Mouse (Mus musculus) liver, adult 2 months (tissue): ENCODE results near the gene Cyth1. TPM values are rescaled to one million over a fixed set of nuclear protein-coding genes. Genes with fewer than 3 reads are reported as not detected.
A peak's percentile ranks its signal among the peaks of the same experiment; 100 is the strongest.

Experiments
- DNase-seq: peaks from one replicate; pipeline ENCODE4 v3.0.0-alpha.2; 2011; ENCODE audit warnings: low read depth, low spot score; ENCODE audit errors: extremely low read depth
- H3K27ac ChIP-seq: fragments of 200-500 bp; replicated peaks from 2 replicates; pipeline ENCODE4 v1.5.1; 2012; ENCODE audit warnings: low read depth, mild to moderate bottlenecking, control low read depth, inconsistent platforms, low read length; ENCODE audit not compliant: insufficient read depth
- H3K27me3 ChIP-seq: fragments of 200-500 bp; 2 replicates; pipeline ENCODE4 v1.6.1; 2012; ENCODE audit warnings: mild to moderate bottlenecking, moderate library complexity, low read length, inconsistent platforms; ENCODE audit not compliant: control insufficient read depth, insufficient read depth
- H3K36me3 ChIP-seq: fragments of 200-500 bp; 2 replicates; pipeline ENCODE4 v1.6.1; 2012; ENCODE audit warnings: low read length, inconsistent platforms; ENCODE audit not compliant: control insufficient read depth, insufficient read depth
- H3K4me1 ChIP-seq: fragments of 200-500 bp; 2 replicates; pipeline ENCODE4 v1.6.1; 2011; ENCODE audit warnings: low read length; ENCODE audit not compliant: control insufficient read depth, insufficient read depth
- H3K4me3 ChIP-seq: fragments of 200-500 bp; 2 replicates; pipeline ENCODE4 v1.5.1; 2011; ENCODE audit warnings: low read depth, mild to moderate bottlenecking, control low read depth, low read length, moderate library complexity; ENCODE audit not compliant: insufficient read depth
- H3K79me2 ChIP-seq: fragments of 200-500 bp; 2 replicates; pipeline ENCODE4 v1.6.1; 2012; ENCODE audit warnings: inconsistent platforms, mild to moderate bottlenecking, low read length, moderate library complexity; ENCODE audit not compliant: control insufficient read depth, insufficient read depth
- H3K9ac ChIP-seq: fragments of 200-500 bp; 2 replicates; pipeline ENCODE4 v1.6.1; 2012; ENCODE audit warnings: low read depth, mild to moderate bottlenecking, control low read depth, inconsistent platforms, low read length
- CTCF ChIP-seq: fragments of 200-500 bp; IDR thresholded peaks from 2 replicates; pipeline ENCODE4 v1.5.1; 2011; ENCODE audit warnings: low read depth, low read length, control low read depth
- POLR2A ChIP-seq: fragments of 200-500 bp; IDR thresholded peaks from 2 replicates; pipeline ENCODE4 v1.6.1; 2011; ENCODE audit warnings: low read length, control low read depth; ENCODE audit not compliant: insufficient read depth; ENCODE audit errors: extremely low read depth
- WGBS: fragments of 180-500 bp; shearing (Covaris S2); methylation state at CpG from one replicate; pipeline ENCODE4 v1.1.7; 2018; 5-methylcytosine and 5-hydroxymethylcytosine counted together
- polyA plus RNA-seq: library from polyadenylated mRNA; depleted of rRNA; stranded (reverse); fragments of >200 nt; gene quantifications from 2 replicates; pipeline ENCODE4 v1.2.3, GENCODE M21; 2012
- total RNA-seq: library from RNA; depleted of rRNA; stranded (reverse); fragments of >200 nt; gene quantifications from 2 replicates; pipeline ENCODE4 v1.2.3, GENCODE M21; 2014

Gene Cyth1
- total and polyA plus RNA-seq, 2 experiments, result 14.7 to 32.4 TPM

DNA sequence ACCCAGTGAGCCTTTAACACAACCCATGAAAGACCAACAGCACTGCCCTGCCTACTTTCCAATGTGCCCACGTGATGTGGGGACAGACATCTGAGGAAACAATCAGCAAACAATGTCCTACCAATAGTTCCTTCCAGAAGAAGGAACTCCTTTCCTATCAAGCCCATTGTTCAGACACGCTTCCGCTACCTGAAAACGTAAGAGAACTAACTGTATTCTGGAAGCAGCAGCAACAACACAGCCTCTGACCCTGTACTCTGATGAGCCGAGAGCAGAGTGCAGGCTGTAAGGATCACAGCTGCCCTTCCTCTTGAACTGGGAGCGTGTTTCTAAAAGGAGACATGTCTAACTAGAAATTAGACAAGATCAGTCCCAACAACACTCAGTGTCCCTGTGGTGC, 13.9 kb downstream of the Cyth1 start:
- DNase-seq, result no peak
- TF ChIP-seq POLR2A, result no peak
- no peak for TF ChIP-seq CTCF
- Histone ChIP-seq H3K9ac (no peak overlapping the region), H3K4me1 (peaks cover 14% of the 10 kb centered on the region), H3K79me2 (peaks cover 58% of the 10 kb centered on the region), H3K27me3 (no peaks in the 10 kb centered on the region), H3K36me3 (no peaks in the 10 kb centered on the region), H3K27ac (peak overlapping the region; percentile 84), H3K4me3 (no peak overlapping the region)
- 72% methylated on average over 6 of the region's 6 CpGs for WGBS

DNA sequence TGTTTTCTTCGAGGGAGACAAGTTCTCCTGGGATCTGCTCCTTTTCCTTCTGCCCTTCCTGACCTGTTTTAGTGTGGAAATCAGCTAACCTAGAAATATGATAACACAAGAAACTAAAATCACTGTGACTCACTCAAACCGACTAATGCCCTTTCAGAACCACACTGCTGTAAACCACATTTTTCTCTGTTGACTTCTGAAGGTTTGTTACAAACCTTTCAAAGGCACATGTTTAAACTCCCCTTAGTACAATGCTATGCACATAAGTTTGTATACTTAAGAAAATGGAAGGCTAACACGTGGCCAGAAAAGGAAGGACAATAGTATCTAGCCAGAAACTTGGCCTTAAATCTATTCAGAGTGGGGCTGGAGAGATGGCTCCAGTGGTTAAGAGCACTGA, 14.5 kb downstream of the Cyth1 start:
- H3K9ac ChIP-seq, result no peak overlapping the region
- DNase-seq, result no peak
- 65% methylated on average over 3 of the region's 3 CpGs for WGBS
- peaks cover 11% of the 10 kb centered on the region for H3K4me1 ChIP-seq
- peaks cover 55% of the 10 kb centered on the region for H3K79me2 ChIP-seq
- no peak overlapping the region for H3K4me3 ChIP-seq
- H3K27ac ChIP-seq, result no peak overlapping the region
- no peaks in the 10 kb centered on the region for H3K36me3 ChIP-seq
- TF ChIP-seq CTCF, result no peak
- no peak for TF ChIP-seq POLR2A
- no peaks in the 10 kb centered on the region for H3K27me3 ChIP-seq

DNA sequence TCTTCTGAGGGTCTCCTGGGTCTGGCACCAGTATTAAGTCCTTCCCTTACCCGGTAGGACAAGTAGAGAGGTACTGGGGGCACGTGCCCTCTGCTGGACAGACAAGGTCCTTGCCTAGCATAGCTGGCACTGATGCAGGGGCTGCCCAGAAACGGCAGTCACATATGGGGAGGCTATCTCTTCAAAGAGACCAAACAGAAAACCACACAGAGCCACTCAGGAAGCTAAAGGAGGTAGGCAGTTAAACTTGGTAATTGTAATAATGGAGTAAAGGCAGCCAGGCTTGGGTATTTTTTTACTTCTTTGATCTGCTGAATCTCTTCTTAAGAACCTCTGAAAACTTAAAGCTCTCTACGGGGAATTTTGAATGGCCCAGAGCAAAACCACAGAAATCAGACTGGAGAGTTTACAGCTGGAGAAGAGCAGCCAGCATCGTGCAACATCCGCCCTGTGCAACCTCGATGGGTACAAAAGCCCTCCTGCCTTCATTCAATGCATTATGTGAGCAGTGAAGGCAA, 16.0 kb downstream of the Cyth1 start:
- Histone ChIP-seq H3K9ac (no peak overlapping the region), H3K36me3 (no peaks in the 10 kb centered on the region), H3K79me2 (peaks cover 56% of the 10 kb centered on the region), H3K4me3 (no peak overlapping the region), H3K27me3 (no peaks in the 10 kb centered on the region), H3K4me1 (peaks cover 13% of the 10 kb centered on the region), H3K27ac (no peak overlapping the region; the same call in 1 of the 2 replicates)
- TF ChIP-seq CTCF, result peak; percentile 76
- no peak for TF ChIP-seq POLR2A
- WGBS, result 54% methylated on average over 7 of the region's 7 CpGs
- no peak for DNase-seq

DNA sequence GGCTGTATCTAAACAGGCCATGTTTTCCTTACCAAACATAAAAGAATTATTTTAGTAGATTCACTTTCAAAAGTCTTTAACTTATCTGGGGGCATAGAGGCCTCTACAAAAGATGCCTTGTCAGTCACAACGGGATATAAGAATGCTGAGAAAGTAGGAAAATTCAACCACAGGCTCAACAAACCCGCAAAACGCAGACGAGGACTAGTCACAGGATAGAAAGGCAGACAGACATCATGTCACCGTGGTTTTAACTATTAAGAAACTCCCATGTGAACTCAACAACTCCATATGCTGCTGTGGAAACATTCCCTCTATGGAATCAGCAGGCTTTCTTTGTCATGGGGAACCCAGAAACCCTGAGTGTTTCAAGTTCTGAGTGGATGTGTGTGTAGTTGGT, 18.5 kb downstream of the Cyth1 start:
- no peak for TF ChIP-seq CTCF
- no peak for TF ChIP-seq POLR2A
- no peak overlapping the region for H3K4me3 ChIP-seq
- H3K27ac ChIP-seq, result no peak overlapping the region
- no peak for DNase-seq
- H3K79me2 ChIP-seq, result peaks cover 62% of the 10 kb centered on the region
- H3K9ac ChIP-seq, result no peak overlapping the region
- H3K4me1 ChIP-seq, result peaks cover 10% of the 10 kb centered on the region
- H3K27me3 ChIP-seq, result no peaks in the 10 kb centered on the region
- 75% methylated on average over 5 of the region's 5 CpGs for WGBS
- no peaks in the 10 kb centered on the region for H3K36me3 ChIP-seq

DNA sequence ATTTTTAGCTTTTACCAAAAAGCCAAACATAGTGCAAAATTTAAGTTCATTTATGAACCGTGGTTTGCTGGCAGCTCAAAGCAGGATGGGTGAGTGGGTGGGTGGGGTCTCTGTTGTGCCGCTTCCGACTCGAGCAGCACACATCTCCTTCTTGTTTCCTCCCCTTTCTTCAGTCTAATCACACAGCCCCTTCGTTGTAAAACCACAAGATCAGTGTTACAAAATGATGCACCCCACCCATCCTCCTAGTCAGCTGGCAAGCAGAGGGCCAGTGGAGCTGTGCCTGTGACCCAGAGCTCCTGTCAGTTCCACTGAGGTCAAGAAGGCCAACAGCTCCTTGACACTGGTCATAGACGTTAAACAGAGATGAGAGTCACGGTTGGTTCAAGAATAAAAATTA, 20.7 kb downstream of the Cyth1 start:
- WGBS, result 66% methylated on average over 7 of the region's 7 CpGs
- H3K79me2 ChIP-seq, result peaks cover 57% of the 10 kb centered on the region
- no peak for DNase-seq
- peaks cover 10% of the 10 kb centered on the region for H3K4me1 ChIP-seq
- H3K9ac ChIP-seq, result no peak overlapping the region
- H3K36me3 ChIP-seq, result no peaks in the 10 kb centered on the region
- no peak overlapping the region for H3K4me3 ChIP-seq
- H3K27me3 ChIP-seq, result no peaks in the 10 kb centered on the region
- H3K27ac ChIP-seq, result no peak overlapping the region
- TF ChIP-seq POLR2A (no peak), CTCF (no peak)

DNA sequence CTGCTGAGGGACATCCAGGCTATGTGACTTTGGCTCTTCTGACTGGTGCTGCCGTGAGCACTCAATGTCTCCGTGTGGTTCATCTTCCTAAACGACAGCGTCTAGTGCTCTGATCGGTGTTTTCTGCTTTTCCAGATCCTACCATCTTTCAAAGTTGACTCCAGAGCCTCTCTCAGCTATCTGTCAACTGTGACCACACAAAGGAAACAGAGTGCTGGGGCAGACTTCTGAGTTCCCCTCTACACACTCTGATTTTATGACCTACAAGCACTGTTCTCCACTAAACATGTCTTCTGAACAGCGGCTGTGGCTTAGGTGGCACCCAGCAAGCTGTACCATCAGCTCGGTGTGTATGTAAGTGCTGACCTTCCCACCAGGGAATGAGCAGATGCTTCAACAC, 21.5 kb downstream of the Cyth1 start:
- Histone ChIP-seq H3K27me3 (no peaks in the 10 kb centered on the region), H3K4me1 (peaks cover 10% of the 10 kb centered on the region), H3K36me3 (no peaks in the 10 kb centered on the region), H3K79me2 (peaks cover 55% of the 10 kb centered on the region), H3K4me3 (no peak overlapping the region), H3K9ac (no peak overlapping the region), H3K27ac (no peak overlapping the region)
- no peak for DNase-seq
- WGBS, result 91% methylated on average over 7 of the region's 7 CpGs
- no peak for TF ChIP-seq POLR2A
- TF ChIP-seq CTCF, result no peak
